Mouse (Mus musculus) thymus, postnatal 0 days (tissue): ENCODE data around the gene Ntrk3. TPM values are rescaled to one million over a fixed set of nuclear protein-coding genes. Genes with fewer than 3 reads are reported as not detected.

ENCODE experiments used
- DNase-seq: peaks from one replicate; pipeline ENCODE4 v3.0.0-alpha.2; 2015; ENCODE audit warnings: low spot score
- polyA plus RNA-seq: library from polyadenylated mRNA; unstranded; fragments of >200 nt; fragmentation: Nextera tagmentation; extraction: Ambion mirVana; gene quantifications from 2 replicates; pipeline ENCODE4 v1.2.1, GENCODE M21; 2015

Gene Ntrk3
- polyA plus RNA-seq, 1 experiment from 2014 or later = 75.0 TPM

DNA sequence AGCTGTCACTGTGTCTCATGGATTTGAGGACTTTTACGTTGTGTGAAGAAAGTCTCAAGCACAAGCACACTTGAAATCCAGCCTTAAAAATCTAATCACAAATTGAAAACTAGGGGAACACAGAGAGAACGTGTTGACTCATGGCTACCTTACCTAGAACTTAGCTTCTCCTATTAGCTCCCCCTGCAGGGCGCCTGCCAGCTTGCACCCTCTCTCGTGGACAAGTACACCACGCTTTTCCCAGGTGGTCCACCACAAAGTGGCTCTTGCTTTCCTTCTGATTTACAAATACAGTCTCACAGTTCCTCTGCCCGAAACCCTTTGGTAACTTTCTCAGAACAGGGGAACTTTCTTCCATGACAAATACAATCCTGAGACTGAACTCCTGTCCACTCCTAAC is 94.1 kb downstream of the Ntrk3 start:
- peak; percentile 55 for DNase-seq

- no peak for DNase-seq
Measured at GRCm38 (mm10) chr7:78623686-78624085, 114.1 kb downstream of the Ntrk3 start.

DNA sequence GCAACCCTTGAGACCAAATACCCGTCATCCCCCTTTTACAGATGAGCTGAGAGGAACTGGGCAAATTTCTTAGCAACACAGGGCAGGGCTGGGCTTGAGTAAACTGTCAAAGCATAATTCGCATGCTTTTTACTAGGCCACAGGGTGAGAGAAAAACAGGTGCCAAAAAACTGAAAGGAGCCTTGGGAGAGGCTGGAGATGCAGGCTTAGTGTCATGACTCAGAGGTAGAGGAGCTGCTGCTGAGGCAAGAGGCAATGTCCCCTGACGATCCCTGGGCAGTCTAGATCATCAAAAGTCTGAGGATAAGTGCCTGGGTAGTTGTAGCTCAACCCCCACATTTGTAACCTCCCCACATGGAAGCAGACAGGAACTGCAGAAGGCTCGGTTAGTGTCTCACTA is 116.7 kb downstream of the Ntrk3 start:
- no peak for DNase-seq

DNA sequence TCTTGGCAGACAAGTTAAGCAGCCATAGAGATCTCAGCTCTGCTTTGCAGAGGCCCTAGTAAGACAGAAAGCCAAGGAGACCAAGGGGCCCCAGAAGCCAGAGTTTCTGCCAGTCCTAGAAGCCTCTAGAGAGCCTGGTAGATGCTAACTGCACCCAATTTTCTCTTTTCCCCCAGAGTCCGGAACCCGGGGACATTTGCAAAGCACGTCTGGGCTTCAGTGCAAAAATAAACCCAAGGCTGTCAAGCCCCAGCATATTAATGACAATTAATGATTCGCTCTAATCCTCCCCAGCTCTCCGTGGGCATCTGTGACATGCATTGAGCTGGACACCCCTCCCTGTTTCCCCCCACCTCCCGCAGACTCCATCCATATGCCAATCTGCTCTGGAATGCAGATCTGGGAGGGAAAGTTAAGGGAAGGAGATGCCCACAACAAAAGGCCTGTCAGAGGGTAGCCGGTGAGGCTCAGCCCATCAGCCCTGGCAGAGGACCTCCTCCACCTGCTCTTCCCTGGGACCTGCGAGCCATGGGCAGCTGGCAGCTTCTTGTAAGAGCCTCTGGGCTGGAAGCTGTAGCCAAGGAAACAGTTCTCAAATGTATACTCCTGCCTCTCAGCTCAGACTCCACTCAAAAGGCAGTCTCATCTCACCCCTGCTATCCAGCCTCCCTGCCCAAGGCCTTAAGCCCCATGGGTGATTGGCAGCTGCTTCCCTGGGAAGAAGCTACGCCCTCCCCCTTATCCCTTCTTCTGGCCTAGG is 117.8 kb downstream of the Ntrk3 start:
- no peak for DNase-seq

DNA sequence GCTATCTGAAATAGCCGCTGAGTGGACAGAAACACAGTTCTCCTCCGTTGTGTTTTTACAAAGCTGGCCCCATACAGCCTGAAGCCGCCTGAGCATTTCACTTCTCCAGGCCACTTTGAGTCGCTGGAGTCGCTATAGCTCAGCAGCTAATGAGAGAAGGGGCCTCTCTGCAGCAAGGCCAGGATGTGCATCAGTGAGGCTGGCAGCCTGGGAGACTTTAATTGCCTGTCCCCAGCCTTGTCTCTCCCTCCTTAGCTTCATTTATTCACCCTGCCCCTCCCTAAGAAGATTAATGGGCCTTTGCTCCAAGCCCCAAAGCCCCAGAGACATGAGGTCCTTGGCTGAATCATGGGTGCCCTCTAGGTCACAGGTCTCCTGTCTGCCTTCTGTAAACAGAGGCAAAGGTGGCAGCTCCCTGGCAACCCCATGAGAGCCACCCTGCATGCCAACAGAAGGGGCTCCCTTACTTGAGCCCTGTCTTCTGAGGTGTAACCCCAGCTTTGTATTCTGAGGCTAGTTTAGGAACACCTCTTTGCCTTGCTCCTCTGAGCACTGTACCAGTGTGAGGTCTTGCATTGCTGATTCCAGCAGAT is 132.2 kb downstream of the Ntrk3 start:
- no peak for DNase-seq

DNA sequence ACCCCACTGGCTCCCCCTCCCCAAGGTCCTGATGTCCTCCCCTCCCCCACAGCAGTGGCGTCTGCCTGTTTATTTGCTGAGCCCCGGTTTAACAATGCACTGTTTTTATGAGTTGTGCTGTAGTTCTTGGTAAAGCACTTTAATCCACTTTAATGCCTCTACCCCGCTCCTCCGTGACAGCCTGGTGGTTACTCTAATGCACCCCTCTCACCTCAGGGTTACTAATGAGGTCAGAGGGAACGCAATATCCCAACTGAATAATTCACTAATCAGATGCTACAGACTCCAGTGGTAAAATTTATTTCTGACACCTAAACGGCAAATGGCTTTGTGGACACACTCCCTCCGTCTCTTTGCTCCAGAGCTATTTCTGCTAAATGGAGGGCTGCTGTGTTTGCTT is 133.9 kb downstream of the Ntrk3 start:
- DNase-seq = no peak

GRCm38 (mm10) chr7:78601851-78602250 is 136.0 kb downstream of the Ntrk3 start:
- DNase-seq = no peak

GRCm38 (mm10) chr7:78600886-78601285 is 136.9 kb downstream of the Ntrk3 start:
- no peak for DNase-seq

- DNase-seq = no peak
Measured at GRCm38 (mm10) chr7:78599941-78600677, 137.7 kb downstream of the Ntrk3 start.

DNA sequence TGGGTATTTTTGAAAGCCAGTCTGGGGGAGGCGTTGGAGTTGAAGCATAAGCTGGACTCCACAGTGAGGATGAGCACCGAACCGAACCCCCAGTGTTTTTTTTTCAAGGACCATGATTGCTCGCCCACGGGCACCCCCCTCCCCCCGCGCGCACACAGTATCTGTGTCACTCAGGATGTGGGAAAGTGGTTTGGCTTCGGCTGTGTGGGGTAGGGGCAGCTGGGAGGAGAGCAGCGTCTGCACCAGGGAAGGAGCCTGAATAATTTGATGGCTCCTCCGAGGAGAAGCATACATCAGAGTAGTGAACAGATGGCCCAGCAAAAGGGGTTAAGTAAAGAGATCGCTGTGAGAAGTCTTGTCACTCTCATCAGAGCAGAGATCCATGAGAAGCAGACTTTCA is 139.7 kb downstream of the Ntrk3 start:
- DNase-seq = peak; percentile 73

DNA sequence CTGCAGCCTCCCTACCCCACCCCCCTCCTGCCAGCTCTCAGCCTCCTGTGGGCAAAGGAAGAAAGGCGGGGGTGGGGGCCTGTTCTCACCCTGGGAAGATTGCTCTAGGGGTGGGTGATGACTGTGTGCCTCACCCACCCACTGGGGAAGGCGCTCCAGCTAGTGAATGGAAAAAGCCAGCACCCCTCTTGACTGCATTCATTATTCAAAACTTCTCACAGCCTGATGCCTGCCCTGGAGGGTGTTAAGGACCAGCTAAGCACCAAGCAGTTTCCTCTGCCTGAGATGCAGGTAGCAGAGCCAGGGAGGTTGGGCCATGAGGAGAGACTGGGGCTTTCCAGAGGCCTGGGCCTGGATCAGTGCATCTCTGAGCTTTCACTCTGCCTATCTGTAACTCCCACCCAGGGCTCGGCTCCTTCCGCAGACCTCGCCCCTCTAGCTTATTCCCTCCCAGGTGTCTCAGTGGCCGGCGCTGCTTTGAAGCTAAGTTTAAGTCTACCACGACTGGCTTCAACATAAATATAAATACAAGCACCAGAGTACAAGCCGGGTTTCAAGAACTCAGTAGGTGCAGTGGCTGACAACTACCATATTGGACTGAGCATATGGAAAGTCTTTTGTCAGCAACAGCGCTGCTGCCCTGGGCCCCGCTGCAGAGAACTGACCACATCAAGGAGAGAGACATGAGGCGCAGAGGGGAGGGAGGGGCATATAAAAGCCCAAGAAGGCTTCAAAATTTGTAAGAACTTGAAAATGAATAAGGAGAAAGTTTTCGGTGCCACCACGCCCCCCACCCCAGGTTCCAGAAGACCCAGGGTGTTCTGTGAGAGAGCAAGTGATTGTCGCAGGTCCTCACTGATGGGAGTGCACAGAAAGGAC is 140.3 kb downstream of the Ntrk3 start:
- peak; percentile 77 for DNase-seq

DNA sequence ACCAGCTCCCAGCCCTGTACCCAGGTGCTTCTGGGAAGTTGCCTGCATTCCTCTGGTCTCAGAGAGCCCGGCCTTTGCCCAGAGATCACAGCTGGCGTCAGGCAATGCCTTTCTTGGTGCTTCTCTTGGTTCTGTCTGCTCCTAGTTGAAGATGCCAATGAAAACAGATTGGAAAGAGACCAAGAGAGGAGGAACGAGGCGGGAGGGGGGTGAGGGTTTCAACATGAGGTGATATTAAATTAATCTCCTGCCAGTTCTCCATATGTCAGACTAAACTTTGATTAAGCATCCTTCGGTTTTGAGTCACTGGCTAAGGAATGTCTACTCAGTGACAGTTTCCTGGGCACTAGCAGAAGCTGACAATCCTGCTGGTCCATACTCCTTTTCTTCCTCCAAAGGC is 141.3 kb downstream of the Ntrk3 start:
- DNase-seq = no peak

- peak; percentile 91 for DNase-seq
Measured at GRCm38 (mm10) chr7:78595895-78596294, 141.9 kb downstream of the Ntrk3 start.

DNA sequence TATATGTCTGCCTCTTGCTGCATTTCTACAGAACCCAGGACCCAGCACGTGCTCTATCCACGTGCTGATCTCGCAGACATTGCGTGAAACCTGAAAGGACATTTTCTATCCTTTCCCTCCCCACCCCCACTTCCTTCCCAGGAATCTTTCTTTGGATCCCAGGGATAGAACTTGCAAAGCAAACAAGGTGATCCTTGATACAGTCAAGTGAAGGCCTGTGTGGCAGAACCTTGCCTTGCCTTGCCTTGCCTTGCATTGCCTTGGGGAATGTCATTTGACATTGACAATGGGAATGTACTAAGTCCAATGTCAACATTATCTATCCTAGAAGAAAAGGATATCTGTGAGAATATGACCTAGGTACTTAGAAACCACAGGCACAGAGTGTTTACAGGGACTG is 144.9 kb downstream of the Ntrk3 start:
- DNase-seq = no peak

DNA sequence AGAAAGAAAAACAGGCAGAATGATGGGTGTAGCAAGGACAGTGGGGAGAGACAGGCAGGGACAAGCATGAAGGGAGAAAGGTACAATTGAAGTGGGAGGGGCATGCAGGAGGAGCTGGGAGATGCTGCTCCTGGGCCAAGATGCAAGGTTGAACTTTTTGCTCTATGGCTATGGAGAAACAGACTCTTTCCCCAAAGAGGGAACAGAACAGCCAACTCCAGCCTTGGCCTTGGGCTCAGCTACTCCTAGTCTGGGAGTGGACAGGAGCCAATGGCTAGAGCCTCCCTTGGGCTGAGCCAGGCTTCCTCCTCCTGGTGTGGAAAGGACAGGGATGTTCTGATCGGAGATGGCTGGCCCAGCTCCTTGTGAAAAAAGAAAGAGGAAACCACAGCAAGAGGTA is 145.6 kb downstream of the Ntrk3 start:
- no peak for DNase-seq

DNA sequence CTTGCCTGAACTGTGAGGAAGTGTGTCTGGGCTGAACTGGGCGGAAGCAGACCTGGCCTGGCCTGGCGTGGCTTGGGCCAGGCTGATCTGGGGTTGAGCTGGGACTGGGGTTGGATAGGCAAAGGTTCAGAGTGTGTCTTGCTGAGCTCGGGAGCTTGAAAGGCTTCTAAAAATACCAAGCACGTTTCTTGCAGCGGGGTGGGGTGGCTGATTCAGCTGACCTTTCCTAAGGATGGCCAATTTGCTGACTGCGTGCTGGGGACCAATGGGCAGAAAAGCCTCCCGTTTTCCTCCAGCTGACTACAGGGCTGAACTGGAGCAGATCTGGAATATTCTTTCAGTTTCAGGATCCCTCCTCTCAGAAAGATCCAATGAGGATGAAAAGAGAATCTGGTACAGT is 148.0 kb downstream of the Ntrk3 start:
- no peak for DNase-seq

- DNase-seq = no peak
Measured at GRCm38 (mm10) chr7:78586800-78587199, 151.0 kb downstream of the Ntrk3 start.

DNA sequence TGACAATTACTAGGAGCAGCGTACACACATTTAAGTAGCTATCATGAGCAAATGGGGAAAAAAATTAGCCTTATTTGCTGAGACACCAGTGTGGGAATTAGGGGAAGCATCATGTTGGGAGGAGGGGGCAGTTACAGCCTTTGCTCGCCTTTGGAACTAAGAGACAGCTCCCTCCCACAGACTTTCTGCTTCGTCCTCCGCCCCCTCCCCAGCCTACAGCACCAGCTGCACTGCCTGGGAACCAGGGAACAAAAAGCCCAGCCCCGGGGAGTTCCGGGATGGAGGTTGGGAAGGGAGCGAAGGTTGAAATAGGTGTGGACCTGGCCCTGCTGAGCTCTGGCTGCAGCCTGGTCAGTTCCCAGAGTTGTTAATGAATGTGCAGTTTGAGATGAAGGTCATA is 151.9 kb downstream of the Ntrk3 start:
- no peak for DNase-seq

DNA sequence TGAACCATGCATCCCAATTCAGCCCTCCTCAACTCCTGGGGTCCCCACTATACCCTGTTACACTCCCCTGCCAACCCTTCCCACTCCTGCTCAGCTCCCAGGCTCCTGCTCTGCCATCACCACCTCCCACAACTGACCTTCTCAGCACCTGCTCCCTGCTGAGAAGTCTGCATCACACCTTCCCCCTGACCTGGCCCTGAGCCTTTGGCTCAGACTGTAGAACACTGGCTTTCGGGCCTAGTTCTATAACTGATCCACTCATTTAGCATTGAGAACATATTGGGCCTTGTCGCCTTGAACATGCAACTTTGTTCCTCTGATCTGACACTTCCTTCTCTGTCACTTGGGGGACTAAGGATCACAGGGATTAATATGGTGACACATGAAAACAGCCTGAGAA is 152.9 kb downstream of the Ntrk3 start:
- DNase-seq = no peak

GRCm38 (mm10) chr7:78584499-78584898 is 153.3 kb downstream of the Ntrk3 start:
- peak; percentile 40 for DNase-seq

- DNase-seq = no peak
Measured at GRCm38 (mm10) chr7:78583678-78584077, 154.1 kb downstream of the Ntrk3 start.

- DNase-seq = no peak
Measured at GRCm38 (mm10) chr7:78581341-78581740, 156.5 kb downstream of the Ntrk3 start.
